ENCODE assay signal across 9 mouse cellular contexts in genomic region chr13:21530136-21530535, GRCm38 (mm10). TPM values are rescaled to one million over a fixed set of nuclear protein-coding genes. Genes with fewer than 3 reads are reported as not detected.
DNase-seq lines count a peak whose midpoint lies in the region; ATAC-seq lines count a peak whose summit lies in the region.
"Had no signal": no experiment of that assay in that cellular context is flagged by ENCODE, and none has a peak within 500 bp of the region (broad histone marks: within the 10 kb centered on the region; RNA-seq: fewer than 3 reads in every experiment).

No protein-coding gene starts in this region.

- no peak for ATAC-seq in heart, embryonic 16.5 days (replicated peaks; ENCODE audit: extremely low read depth, insufficient read depth, low FRiP score)
- no peak for ATAC-seq in hindbrain, embryonic 11.5 days (ENCODE audit: low FRiP score)
- no peak for ATAC-seq in midbrain, embryonic 12.5 days (ENCODE audit: low FRiP score, low read depth)

- 47% methylated on average over 7 of the region's 7 CpGs for WGBS in heart, embryonic 16.5 days
- WGBS in hindbrain, embryonic 11.5 days, result 54% methylated on average over 7 of the region's 7 CpGs
- 55% methylated on average over 7 of the region's 7 CpGs for WGBS in midbrain, embryonic 12.5 days

- H3K27me3 ChIP-seq in heart, embryonic 16.5 days (ENCODE audit: control insufficient read depth, insufficient read depth, low read length), result no peaks in the 10 kb centered on the region
- H3K27me3 ChIP-seq in hindbrain, embryonic 11.5 days (ENCODE audit: control insufficient read depth, insufficient read depth, low read length), result no peaks in the 10 kb centered on the region
- H3K27me3 ChIP-seq in midbrain, embryonic 12.5 days, result no peaks in the 10 kb centered on the region

- no peak for DNase-seq in heart, adult 8-10 months (ENCODE audit: low spot score)
- DNase-seq in Muller cell, postnatal 12 days (ENCODE audit: inconsistent ontology term), result peak; percentile 29
- DNase-seq in hindbrain, embryonic 11.5 days (ENCODE audit: low spot score), result peak; percentile 19
- no peak for DNase-seq in gastrocnemius, adult 18-20 months (ENCODE audit: low spot score)
- DNase-seq in ovary, postnatal 10 days (ENCODE audit: low spot score), result no peak
- DNase-seq in natural killer cell, adult 2 months (ENCODE audit: low spot score in 2 of 2), result no peak

- peaks cover 5% of the 10 kb centered on the region for H3K4me1 ChIP-seq in heart, embryonic 16.5 days (ENCODE audit: control insufficient read depth, insufficient read depth, low read length)
- H3K4me1 ChIP-seq in hindbrain, embryonic 11.5 days (replicated peaks; ENCODE audit: control insufficient read depth, insufficient read depth, low read length), result no peaks in the 10 kb centered on the region
- H3K4me1 ChIP-seq in midbrain, embryonic 12.5 days, result peaks cover 8% of the 10 kb centered on the region

- H3K27ac ChIP-seq in heart, embryonic 16.5 days (ENCODE audit: low read length), result no peak overlapping the region
- H3K27ac ChIP-seq in hindbrain, embryonic 11.5 days (ENCODE audit: low read depth, low read length), result no peak overlapping the region
- no peak overlapping the region for H3K27ac ChIP-seq in midbrain, embryonic 12.5 days (replicated peaks)

- no peaks in the 10 kb centered on the region for H3K9me3 ChIP-seq in heart, embryonic 16.5 days (replicated peaks; ENCODE audit: control insufficient read depth, low read length)
- no peaks in the 10 kb centered on the region for H3K9me3 ChIP-seq in hindbrain, embryonic 11.5 days (ENCODE audit: control insufficient read depth, low read length)
- H3K9me3 ChIP-seq in midbrain, embryonic 12.5 days, result no peaks in the 10 kb centered on the region

- peak overlapping the region; percentile 78 for H3K4me2 ChIP-seq in heart, embryonic 16.5 days (ENCODE audit: low read depth, low read length)
- H3K4me2 ChIP-seq in hindbrain, embryonic 11.5 days (replicated peaks; ENCODE audit: low read depth, low read length), result peak overlapping the region; percentile 41
- H3K4me2 ChIP-seq in midbrain, embryonic 12.5 days (replicated peaks), result peak overlapping the region; percentile 52

- peak overlapping the region; percentile 97 for H3K4me3 ChIP-seq in heart, embryonic 16.5 days (ENCODE audit: low read length)
- peak overlapping the region; percentile 90 for H3K4me3 ChIP-seq in hindbrain, embryonic 11.5 days (ENCODE audit: low read depth, low read length)
- H3K4me3 ChIP-seq in midbrain, embryonic 12.5 days, result peak overlapping the region; percentile 26

- H3K9ac ChIP-seq in heart, embryonic 16.5 days (ENCODE audit: low read length), result peak overlapping the region; percentile 30; the same call in 1 of the 2 replicates
- no peak overlapping the region for H3K9ac ChIP-seq in hindbrain, embryonic 11.5 days (ENCODE audit: low read depth, low read length)
- H3K9ac ChIP-seq in midbrain, embryonic 12.5 days (replicated peaks), result 0 out of 2 replicates have a peak overlapping the region, but pooled peaks have one; percentile 11

- peaks cover 12% of the 10 kb centered on the region for H3K36me3 ChIP-seq in heart, embryonic 16.5 days (ENCODE audit: control insufficient read depth, insufficient read depth)
- H3K36me3 ChIP-seq in hindbrain, embryonic 11.5 days (ENCODE audit: control insufficient read depth, insufficient read depth, low read length), result no peaks in the 10 kb centered on the region
- H3K36me3 ChIP-seq in midbrain, embryonic 12.5 days, result peaks cover 15% of the 10 kb centered on the region

RNA-seq across cellular contexts. Expression of gene Zkscan8, which starts 0.8 kb away (rescaled TPM):
- polyA plus RNA-seq in heart, embryonic 16.5 days (2015; fragmentation: Nextera tagmentation; extraction: Ambion mirVana), result 3.7 and 4.7 TPM in 2 replicates
- total RNA-seq in heart, adult 8-10 months (2022), result 10 to 100 TPM; 10.5 to 13.0 (median 10.8) TPM
- 9.8 and 11.0 TPM in 2 replicates for polyA plus RNA-seq in hindbrain, embryonic 11.5 days (2014; fragmentation: Nextera tagmentation; extraction: Ambion mirVana)
- polyA plus RNA-seq in midbrain, embryonic 12.5 days (2016; fragmentation: Nextera tagmentation; extraction: Ambion mirVana), result 8.9 and 9.2 TPM in 2 replicates
- total RNA-seq in gastrocnemius, adult 18-20 months (2021), result 1 to 10 TPM; 6.2 to 6.3 TPM

RNA-seq across cellular contexts. Expression of gene Olfr1366, which starts 12.5 kb away (rescaled TPM):
- 0.04 TPM in 1 of 2 replicates, not detected in the other for polyA plus RNA-seq in heart, embryonic 16.5 days (2015; fragmentation: Nextera tagmentation; extraction: Ambion mirVana)
- not detected for total RNA-seq in heart, adult 8-10 months (2022)
- polyA plus RNA-seq in hindbrain, embryonic 11.5 days (2014; fragmentation: Nextera tagmentation; extraction: Ambion mirVana), result 0.05 and 0.25 TPM in 2 replicates
- 0.21 and 0.22 TPM in 2 replicates for polyA plus RNA-seq in midbrain, embryonic 12.5 days (2016; fragmentation: Nextera tagmentation; extraction: Ambion mirVana)
- total RNA-seq in gastrocnemius, adult 18-20 months (2021), result not detected
- total RNA-seq: neutrophil, adult 5-6 weeks had no signal

RNA-seq across cellular contexts. Expression of gene Gm11273, which starts 28.9 kb away (rescaled TPM):
- 20.3 and 62.4 TPM in 2 replicates for polyA plus RNA-seq in heart, embryonic 16.5 days (2015; fragmentation: Nextera tagmentation; extraction: Ambion mirVana)
- 100 to 1,000 TPM; 207 to 244 (median 213) TPM for total RNA-seq in heart, adult 8-10 months (2022)
- 3.7 and 5.1 TPM in 2 replicates for polyA plus RNA-seq in hindbrain, embryonic 11.5 days (2014; fragmentation: Nextera tagmentation; extraction: Ambion mirVana)
- 3.2 and 4.4 TPM in 2 replicates for polyA plus RNA-seq in midbrain, embryonic 12.5 days (2016; fragmentation: Nextera tagmentation; extraction: Ambion mirVana)
- total RNA-seq in gastrocnemius, adult 18-20 months (2021), result 100 to 1,000 TPM; 144 to 150 TPM
- total RNA-seq: neutrophil, adult 5-6 weeks had no signal

RNA-seq across cellular contexts. Expression of gene Olfr1535, which starts 29.6 kb away (rescaled TPM):
- not detected in 2 replicates for polyA plus RNA-seq in heart, embryonic 16.5 days (2015; fragmentation: Nextera tagmentation; extraction: Ambion mirVana)
- not detected for total RNA-seq in heart, adult 8-10 months (2022)
- 0.17 TPM in 1 of 2 replicates, not detected in the other for polyA plus RNA-seq in hindbrain, embryonic 11.5 days (2014; fragmentation: Nextera tagmentation; extraction: Ambion mirVana)
- not detected in 2 replicates for polyA plus RNA-seq in midbrain, embryonic 12.5 days (2016; fragmentation: Nextera tagmentation; extraction: Ambion mirVana)
- total RNA-seq in gastrocnemius, adult 18-20 months (2021), result not detected
- total RNA-seq: neutrophil, adult 5-6 weeks had no signal

RNA-seq across cellular contexts. Expression of gene AK157302, which starts 35.1 kb away (rescaled TPM):
- polyA plus RNA-seq in heart, embryonic 16.5 days (2015; fragmentation: Nextera tagmentation; extraction: Ambion mirVana), result 0.77 and 4.1 TPM in 2 replicates
- 10 to 100 TPM; 24.1 to 26.8 (median 25.8) TPM for total RNA-seq in heart, adult 8-10 months (2022)
- 0.23 and 0.35 TPM in 2 replicates for polyA plus RNA-seq in hindbrain, embryonic 11.5 days (2014; fragmentation: Nextera tagmentation; extraction: Ambion mirVana)
- polyA plus RNA-seq in midbrain, embryonic 12.5 days (2016; fragmentation: Nextera tagmentation; extraction: Ambion mirVana), result 0.30 and 0.47 TPM in 2 replicates
- 10 to 100 TPM; 22.8 to 23.3 TPM for total RNA-seq in gastrocnemius, adult 18-20 months (2021)

Comparison
In these comparisons a context has a peak if more than half of its experiments do, and no peak if none do; other contexts are left out.
1. H3K4me3 ChIP-seq: peak in every context shown above with its lines; median percentile 97 in heart, embryonic 16.5 days; 90 in hindbrain, embryonic 11.5 days; 26 in midbrain, embryonic 12.5 days.
2. DNase-seq: peak in Muller cell, postnatal 12 days (single experiment) and hindbrain, embryonic 11.5 days (single experiment); none in heart, adult 8-10 months (single experiment), gastrocnemius, adult 18-20 months (single experiment), ovary, postnatal 10 days (single experiment) and natural killer cell, adult 2 months (0 of 2).
3. Peak in every context shown above with its lines, with median percentiles within 50 percentile points of each other: H3K4me2 ChIP-seq.